Mouse (Mus musculus) embryonic facial prominence, embryonic 10.5 days (tissue): ENCODE measurements at regions not wholly inside any gene's neighbourhood (a gene's known extent, or its start where the extent isn't known, plus 50 kb on each side); places are given as distances from the start of the nearest gene placed in this dataset.

Experiments
- DNase-seq: peaks from one replicate; pipeline ENCODE4 v3.0.0-alpha.2; 2017; ENCODE audit warnings: low spot score
- H3K27ac ChIP-seq: fragments of 300-500 bp; sonication (generic); replicated peaks from 2 replicates; pipeline ENCODE4 v1.5.1; 2016; ENCODE audit warnings: mild to moderate bottlenecking
- H3K27me3 ChIP-seq: fragments of 300-500 bp; sonication (generic); replicated peaks from 2 replicates; pipeline ENCODE4 v1.6.1; 2016; ENCODE audit warnings: low read depth, mild to moderate bottlenecking; ENCODE audit not compliant: poor library complexity, severe bottlenecking
- H3K36me3 ChIP-seq: fragments of 300-500 bp; sonication (generic); replicated peaks from 2 replicates; pipeline ENCODE4 v1.6.1; 2016; ENCODE audit warnings: mild to moderate bottlenecking, moderate library complexity
- H3K4me1 ChIP-seq: fragments of 300-500 bp; sonication (generic); 2 replicates; pipeline ENCODE4 v1.6.1; 2016
- H3K4me3 ChIP-seq: fragments of 300-500 bp; sonication (generic); 2 replicates; pipeline ENCODE4 v1.5.1; 2016; ENCODE audit warnings: mild to moderate bottlenecking, moderate library complexity
- H3K9me3 ChIP-seq: fragments of 300-500 bp; sonication (generic); 2 replicates; pipeline ENCODE4 v1.6.1; 2016; ENCODE audit warnings: mild to moderate bottlenecking
- WGBS: fragments of 180-500 bp; shearing (Covaris S2); methylation state at CpG from one replicate; pipeline ENCODE4 v1.1.7; 2016; 5-methylcytosine and 5-hydroxymethylcytosine counted together

DNA sequence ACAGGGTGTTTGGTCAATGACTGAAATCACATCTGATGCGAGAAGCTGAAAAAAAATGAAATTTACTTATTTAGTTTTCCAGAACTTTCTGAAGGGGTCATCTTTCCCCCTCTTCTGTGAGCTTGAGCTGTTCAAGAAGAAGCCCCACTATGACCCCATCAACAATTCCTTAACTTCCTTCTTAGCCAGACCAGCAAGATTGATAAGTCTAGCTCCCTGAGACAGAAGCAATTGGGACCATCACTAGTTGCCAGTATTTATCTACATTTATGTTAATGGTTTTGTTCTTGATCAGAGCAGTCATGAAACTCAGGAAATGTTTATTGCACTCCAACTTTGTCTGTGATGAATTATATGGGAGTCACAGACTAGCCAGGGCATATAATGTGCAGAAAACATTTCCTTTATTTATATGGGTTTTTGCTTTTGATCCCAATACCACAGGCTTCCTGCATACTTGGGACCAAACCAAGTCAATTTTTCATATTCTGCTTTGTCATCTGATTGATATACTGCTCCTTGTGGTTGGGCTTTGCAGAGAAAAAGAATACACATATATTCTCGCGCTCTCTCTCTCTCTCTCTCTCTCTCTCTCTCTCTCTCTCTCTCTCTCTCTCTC, 645.5 kb upstream of the Cdh11 start:
- Histone ChIP-seq H3K27me3 (no peaks in the 10 kb centered on the region), H3K9me3 (no peaks in the 10 kb centered on the region), H3K4me3 (no peak overlapping the region), H3K4me1 (no peaks in the 10 kb centered on the region), H3K27ac (no peak overlapping the region), H3K36me3 (no peaks in the 10 kb centered on the region)
- no peak for DNase-seq
- 95% methylated on average over 3 of the region's 3 CpGs for WGBS

DNA sequence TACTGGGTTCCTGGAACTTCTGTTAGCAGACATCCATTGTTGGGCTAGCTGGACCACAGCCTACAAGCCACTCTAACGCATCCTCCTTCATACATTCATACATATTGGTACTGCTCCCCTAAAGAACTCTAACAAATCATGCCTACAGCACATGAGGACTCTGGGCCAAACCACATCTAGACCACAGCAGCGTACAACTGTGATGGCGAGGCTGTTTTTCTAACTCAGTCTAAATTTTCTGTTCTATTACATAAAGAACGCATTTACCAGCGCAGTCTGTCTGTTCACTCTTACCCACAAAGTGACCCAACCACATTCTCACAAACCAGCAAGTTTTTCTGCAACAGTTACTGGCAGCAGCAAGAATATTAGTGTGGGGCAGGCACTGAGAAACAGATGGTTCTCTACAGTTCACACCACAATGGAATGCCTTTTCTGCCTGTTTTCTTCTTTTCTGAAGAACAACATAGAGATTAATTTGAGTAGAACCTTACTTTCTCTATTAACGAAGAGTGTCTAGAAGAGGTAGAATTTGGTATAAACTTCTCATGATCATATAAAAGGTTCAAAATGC, 648.2 kb upstream of the Cdh11 start:
- Histone ChIP-seq H3K27ac (no peak overlapping the region), H3K9me3 (no peaks in the 10 kb centered on the region), H3K36me3 (no peaks in the 10 kb centered on the region), H3K4me3 (no peak overlapping the region), H3K27me3 (no peaks in the 10 kb centered on the region), H3K4me1 (no peaks in the 10 kb centered on the region)
- DNase-seq = no peak
- 96% methylated on average over 6 of the region's 6 CpGs for WGBS

DNA sequence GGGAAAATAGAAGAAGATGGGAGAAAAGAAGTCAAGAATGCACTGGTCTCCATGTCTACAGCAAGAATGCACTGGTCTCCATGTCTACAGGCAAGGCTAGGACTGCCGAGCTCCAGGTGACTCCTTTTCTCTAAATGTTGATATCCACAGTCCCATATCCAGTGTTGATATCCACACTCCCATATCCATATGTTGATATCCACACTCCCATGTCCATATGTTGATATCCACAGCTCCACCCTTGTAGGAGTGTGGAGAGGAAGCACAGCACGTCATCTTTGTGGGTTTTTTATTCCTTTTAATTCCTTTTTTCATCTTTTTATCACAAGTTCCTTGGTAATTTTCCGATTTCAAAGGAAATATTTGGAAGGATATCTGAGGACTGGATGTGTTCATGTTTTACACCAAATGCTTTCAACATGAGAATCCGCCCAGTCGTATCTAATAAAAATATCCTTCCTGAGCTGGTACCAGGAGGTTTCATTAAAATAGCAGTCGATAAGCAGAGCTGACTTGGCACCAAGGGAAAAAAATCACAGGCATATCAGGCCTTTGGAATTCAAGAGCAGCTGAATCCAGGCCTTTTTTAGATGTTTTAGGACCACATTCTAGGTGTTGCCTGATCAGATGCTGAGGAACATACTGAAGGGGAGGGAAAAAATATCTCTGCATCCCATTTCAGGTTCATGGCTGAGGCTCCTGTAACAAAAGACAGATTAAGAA, 653.7 kb upstream of the Cdh11 start:
- H3K9me3 ChIP-seq = no peaks in the 10 kb centered on the region
- H3K27ac ChIP-seq = no peak overlapping the region
- WGBS = 92% methylated on average over 6 of the region's 6 CpGs
- no peak for DNase-seq
- no peak overlapping the region for H3K4me3 ChIP-seq
- peaks cover 3% of the 10 kb centered on the region; the same call in 1 of the 2 replicates for H3K27me3 ChIP-seq
- peaks cover 22% of the 10 kb centered on the region for H3K4me1 ChIP-seq
- no peaks in the 10 kb centered on the region for H3K36me3 ChIP-seq

DNA sequence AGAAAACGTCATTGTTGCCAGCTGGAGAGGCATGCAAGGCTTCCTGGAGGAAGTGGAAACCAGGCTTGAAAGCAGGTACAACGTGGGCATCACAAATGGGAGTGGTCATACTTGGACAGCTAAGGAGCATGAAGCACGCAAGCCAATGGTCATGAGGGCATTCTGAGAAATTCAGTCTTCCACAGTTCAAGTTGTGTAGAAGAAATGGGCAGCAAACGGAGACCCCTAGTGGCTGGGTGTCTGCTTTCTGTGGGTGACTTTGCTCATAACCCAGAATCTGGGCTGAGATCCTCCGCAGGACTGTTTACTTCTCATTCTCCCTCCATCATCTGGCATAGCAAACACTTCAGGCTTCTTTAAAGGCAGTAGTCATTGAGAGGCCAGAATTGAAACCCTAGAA, 655.7 kb upstream of the Cdh11 start:
- H3K27me3 ChIP-seq = peaks cover 8% of the 10 kb centered on the region; the same call in 1 of the 2 replicates
- no peaks in the 10 kb centered on the region for H3K9me3 ChIP-seq
- H3K27ac ChIP-seq = no peak overlapping the region
- H3K4me1 ChIP-seq = peaks cover 29% of the 10 kb centered on the region
- H3K36me3 ChIP-seq = no peaks in the 10 kb centered on the region
- 69% methylated on average over 5 of the region's 5 CpGs for WGBS
- DNase-seq = peak; percentile 36
- no peak overlapping the region for H3K4me3 ChIP-seq

DNA sequence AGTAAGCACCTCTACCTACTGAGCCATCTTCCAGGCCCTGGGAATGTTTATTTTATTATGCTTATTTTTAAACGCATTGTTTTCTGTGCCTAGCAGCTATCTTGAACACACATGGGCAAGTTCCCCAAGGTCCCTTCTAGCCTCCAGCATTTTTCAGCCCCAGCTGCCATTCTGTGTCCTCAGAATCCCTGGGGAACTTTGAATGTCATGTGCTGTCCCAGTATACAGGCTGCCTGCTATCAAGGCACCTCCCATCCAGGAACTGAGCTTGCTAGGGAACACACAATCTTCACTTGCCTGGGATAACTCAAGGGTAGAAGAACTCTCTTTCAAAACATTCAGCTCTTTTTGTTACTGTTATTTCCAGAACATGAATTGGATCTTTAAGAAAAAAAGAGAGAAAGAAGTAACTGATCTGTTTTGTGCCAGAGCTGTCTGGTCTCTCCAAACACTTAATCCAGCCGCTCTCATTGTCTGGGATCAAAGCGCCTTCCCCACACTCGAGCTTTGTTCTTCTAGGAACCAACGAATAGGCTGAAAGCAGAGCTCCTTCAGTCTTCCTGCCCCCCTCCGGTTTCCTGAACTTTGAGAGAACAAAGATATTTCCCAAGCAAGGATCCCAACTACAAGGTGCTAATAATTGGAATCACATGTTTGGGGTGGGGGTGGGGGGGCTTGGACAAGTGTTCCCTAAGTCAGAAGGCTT, 657.1 kb upstream of the Cdh11 start:
- Histone ChIP-seq H3K9me3 (no peaks in the 10 kb centered on the region), H3K4me1 (peaks cover 29% of the 10 kb centered on the region), H3K27ac (peak overlapping the region; percentile 74), H3K27me3 (peaks cover 8% of the 10 kb centered on the region; the same call in 1 of the 2 replicates), H3K4me3 (no peak overlapping the region), H3K36me3 (no peaks in the 10 kb centered on the region)
- 14% methylated on average over 6 of the region's 6 CpGs for WGBS
- peak; percentile 30 for DNase-seq

DNA sequence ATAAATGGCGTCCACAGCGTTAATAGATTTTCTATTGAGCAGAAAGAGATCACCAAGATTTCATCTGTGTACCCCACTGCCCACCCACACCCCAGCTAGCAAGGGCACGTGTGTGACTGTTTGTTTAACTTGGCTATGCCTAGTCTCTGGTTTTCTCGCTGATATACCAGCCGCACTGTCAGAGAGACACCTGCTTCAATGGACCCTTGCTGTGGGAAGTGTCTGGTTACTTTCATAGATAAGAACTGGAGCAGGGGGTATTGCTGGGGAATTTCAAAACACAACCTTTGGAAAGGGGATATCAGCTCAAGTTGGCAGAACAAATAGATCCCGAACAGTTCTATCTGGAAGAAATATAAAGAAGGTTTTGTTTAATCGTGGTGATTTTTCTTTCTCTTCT, 656.8 kb upstream of the Cdh5 start:
- no peak overlapping the region for H3K27ac ChIP-seq
- H3K27me3 ChIP-seq = peaks cover 16% of the 10 kb centered on the region
- no peak overlapping the region for H3K4me3 ChIP-seq
- no peaks in the 10 kb centered on the region for H3K9me3 ChIP-seq
- DNase-seq = no peak
- 67% methylated on average over 7 of the region's 7 CpGs for WGBS
- H3K36me3 ChIP-seq = no peaks in the 10 kb centered on the region
- peaks cover 29% of the 10 kb centered on the region for H3K4me1 ChIP-seq

DNA sequence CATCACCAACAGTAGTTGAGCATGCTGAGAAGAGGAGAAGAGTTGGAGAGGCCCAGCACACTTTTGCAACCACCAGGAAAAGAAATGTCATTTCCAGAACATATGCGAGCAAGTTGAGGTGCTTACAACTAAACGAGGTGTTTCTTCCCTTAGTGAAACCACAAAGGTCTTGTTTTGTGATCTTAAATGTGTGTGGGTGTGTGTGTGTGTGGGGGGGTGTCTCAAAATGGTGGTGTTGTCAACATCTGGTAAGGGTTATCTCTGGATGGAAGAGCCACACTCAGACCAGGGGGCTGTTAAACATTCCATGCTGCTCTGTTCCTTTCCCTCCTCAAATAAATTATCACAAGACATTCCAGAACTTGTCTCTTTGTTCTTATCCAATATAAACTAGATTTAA, 656.0 kb upstream of the Cdh5 start:
- H3K4me1 ChIP-seq = peaks cover 29% of the 10 kb centered on the region
- no peaks in the 10 kb centered on the region for H3K36me3 ChIP-seq
- 0 out of 2 replicates have a peak overlapping the region, but pooled peaks have one; percentile 32 for H3K27ac ChIP-seq
- WGBS = 95% methylated on average over 2 of the region's 2 CpGs
- peaks cover 24% of the 10 kb centered on the region for H3K27me3 ChIP-seq
- no peak overlapping the region for H3K4me3 ChIP-seq
- DNase-seq = no peak
- H3K9me3 ChIP-seq = no peaks in the 10 kb centered on the region

DNA sequence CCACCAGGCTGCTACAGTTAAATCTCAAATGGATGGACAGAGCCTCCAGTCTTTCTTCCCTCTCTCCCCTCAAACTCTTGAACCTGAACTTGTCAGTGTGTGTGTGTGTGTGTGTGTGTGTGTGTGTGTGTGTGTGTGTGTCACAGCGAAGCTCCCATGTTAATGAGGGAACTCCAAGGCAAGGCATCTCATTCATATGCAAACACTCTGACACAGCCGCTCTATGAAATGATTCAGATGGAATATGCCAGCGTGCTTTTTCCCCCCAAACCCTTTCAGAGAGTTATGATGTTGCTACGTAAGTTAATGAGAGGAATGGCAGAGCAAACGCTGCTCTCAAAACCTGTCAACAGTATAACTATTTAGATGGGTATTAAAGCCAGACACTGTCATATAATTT, 653.5 kb upstream of the Cdh5 start:
- Histone ChIP-seq H3K9me3 (no peaks in the 10 kb centered on the region), H3K36me3 (no peaks in the 10 kb centered on the region), H3K4me3 (no peak overlapping the region), H3K27ac (no peak overlapping the region), H3K27me3 (peaks cover 26% of the 10 kb centered on the region), H3K4me1 (peaks cover 23% of the 10 kb centered on the region)
- DNase-seq = no peak
- WGBS = 90% methylated on average over 5 of the region's 5 CpGs

DNA sequence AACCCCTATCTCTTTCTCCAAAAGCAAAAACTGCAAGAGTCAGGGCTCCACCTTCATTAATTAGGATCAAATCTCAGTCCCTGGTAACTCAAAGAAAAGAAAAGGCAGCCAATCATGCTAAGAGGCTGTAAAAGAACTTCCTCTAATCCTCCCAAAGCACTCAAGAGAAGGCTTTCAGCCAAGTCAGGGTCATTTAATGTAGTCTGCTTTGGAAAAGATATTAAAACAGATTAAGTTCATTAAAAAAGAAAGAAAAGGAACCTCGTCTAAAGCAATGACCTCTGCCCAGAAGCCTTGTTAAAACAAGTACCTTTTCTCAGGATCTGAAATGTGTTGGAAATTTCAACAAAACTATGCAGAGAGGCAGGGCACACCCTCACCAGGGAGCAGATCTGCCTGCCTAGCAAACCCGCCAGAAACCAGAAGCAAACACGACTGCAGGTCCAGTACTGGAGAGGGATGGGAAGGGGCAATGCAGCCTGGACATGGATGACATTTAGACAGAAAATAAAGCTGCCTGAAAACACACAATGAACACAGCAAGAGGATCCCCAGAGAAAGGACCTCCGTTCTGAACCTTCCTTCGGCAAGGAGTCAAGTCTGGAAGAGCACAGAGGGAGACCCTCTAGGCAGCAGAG, 649.9 kb upstream of the Cdh5 start:
- peaks cover 20% of the 10 kb centered on the region for H3K27me3 ChIP-seq

DNA sequence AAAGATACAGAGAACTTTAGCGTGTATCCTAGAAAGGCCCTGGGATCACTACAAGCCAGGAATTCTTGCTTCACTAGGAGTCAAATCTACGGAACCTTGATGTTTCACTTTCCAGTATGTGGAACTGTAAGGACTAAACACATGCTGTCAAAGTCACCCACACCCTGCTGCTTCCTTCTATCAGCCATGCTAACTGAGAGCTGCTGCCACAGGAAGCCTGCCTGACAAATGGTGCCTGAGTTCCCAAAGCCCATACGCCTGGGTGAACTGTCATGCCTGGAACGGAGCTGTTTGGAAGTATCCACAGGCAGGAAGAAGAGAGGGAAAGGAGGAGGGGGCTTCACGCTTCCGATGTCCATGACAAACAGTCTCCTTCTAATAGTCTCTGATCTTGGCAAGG, 644.2 kb upstream of the Cdh5 start:
- no peaks in the 10 kb centered on the region for H3K9me3 ChIP-seq
- no peak overlapping the region for H3K27ac ChIP-seq
- WGBS = 73% methylated on average over 6 of the region's 6 CpGs
- H3K27me3 ChIP-seq = 0 out of 2 replicates have a peak, but pooled peaks cover 3% of the 10 kb centered on the region
- no peak for DNase-seq
- no peak overlapping the region for H3K4me3 ChIP-seq
- no peaks in the 10 kb centered on the region for H3K36me3 ChIP-seq
- H3K4me1 ChIP-seq = no peaks in the 10 kb centered on the region

More for the DNA sequence above, 649.9 kb upstream of the Cdh5 start:
- Histone ChIP-seq H3K9me3 (no peaks in the 10 kb centered on the region), H3K4me3 (no peak overlapping the region), H3K27ac (no peak overlapping the region; the same call in 1 of the 2 replicates), H3K4me1 (peaks cover 11% of the 10 kb centered on the region), H3K36me3 (no peaks in the 10 kb centered on the region)
- DNase-seq = no peak
- WGBS = 56% methylated on average over 5 of the region's 5 CpGs

DNA sequence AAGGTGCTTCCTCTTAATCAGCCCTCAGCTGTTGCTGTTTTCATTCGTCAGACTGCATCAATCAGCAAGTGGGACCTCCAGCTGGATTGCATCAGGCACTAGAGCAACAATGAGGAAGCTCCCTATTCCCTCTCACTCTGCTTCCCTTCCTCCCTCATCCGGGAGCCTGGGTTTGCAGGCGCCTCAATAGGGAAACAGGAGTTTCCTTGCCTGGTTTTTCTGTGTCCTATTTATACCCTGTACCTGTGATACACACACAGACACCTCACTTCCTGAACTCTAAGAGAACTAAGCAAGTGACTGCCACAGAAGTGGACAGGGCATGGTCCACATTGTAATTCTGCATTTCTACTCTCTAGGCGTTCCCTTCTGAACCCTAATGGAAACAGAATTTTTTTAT, 637.9 kb upstream of the Cdh5 start:
- WGBS = 58% methylated on average over 4 of the region's 4 CpGs
- Histone ChIP-seq H3K27me3 (no peaks in the 10 kb centered on the region), H3K4me1 (peaks cover 15% of the 10 kb centered on the region), H3K9me3 (no peaks in the 10 kb centered on the region), H3K4me3 (no peak overlapping the region), H3K27ac (no peak overlapping the region), H3K36me3 (no peaks in the 10 kb centered on the region)
- DNase-seq = no peak

DNA sequence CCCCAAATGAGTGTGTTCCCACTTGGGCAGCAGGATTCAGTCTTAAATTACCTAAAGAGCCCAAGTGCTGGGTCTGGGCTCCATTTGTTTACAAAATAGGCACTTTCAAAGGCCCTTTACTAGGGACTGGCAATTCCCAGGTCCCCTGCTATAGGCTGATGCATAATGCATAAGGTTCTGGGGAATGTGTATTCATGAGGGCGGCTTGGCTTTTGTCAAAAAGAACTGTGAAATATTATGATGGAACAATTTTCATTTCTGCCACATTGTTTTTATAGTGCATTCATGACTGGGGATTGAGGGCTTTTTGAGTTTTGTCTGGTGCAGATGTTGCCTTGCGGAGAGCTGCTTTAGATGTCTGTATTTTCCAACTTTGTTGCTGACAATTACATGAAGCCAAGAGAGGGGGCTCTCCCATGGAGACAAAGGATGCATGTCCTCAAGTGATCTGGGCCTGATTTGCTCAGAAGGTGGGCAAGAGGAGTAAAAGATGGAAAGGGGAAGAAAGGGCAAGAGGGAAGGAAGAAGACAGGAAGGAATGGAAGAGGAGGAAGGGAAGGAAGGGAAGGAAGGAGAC, 636.6 kb upstream of the Cdh5 start:
- DNase-seq = no peak
- Histone ChIP-seq H3K36me3 (no peaks in the 10 kb centered on the region), H3K27ac (0 out of 2 replicates have a peak overlapping the region, but pooled peaks have one; percentile 24), H3K4me1 (peaks cover 15% of the 10 kb centered on the region), H3K27me3 (no peaks in the 10 kb centered on the region), H3K9me3 (no peaks in the 10 kb centered on the region), H3K4me3 (no peak overlapping the region)
- WGBS = 81% methylated on average over 2 of the region's 2 CpGs
